Mouse (Mus musculus) kidney, adult 2 months (tissue): ENCODE measurements around the gene Igsf9b.

ENCODE experiments used
- CTCF ChIP-seq: fragments of 200-500 bp; conservative IDR thresholded peaks from 2 replicates; pipeline ENCODE4 v1.5.1; 2011; ENCODE audit warnings: low read depth, mild to moderate bottlenecking, control low read depth, low read length, moderate library complexity, mixed read lengths; ENCODE audit not compliant: insufficient read depth, insufficient read length
- POLR2A ChIP-seq: fragments of 200-500 bp; IDR thresholded peaks from one replicate; pipeline ENCODE4 v1.6.1; 2011; ENCODE audit warnings: low read depth, low read length, control low read depth

GRCm38 (mm10) chr9:27353082-27353481 lies 54.1 kb downstream of the Igsf9b start:
- TF ChIP-seq CTCF (no peak), POLR2A (no peak)
